Mouse (Mus musculus): ENCODE results near the gene Hspa1b.

DNA sequence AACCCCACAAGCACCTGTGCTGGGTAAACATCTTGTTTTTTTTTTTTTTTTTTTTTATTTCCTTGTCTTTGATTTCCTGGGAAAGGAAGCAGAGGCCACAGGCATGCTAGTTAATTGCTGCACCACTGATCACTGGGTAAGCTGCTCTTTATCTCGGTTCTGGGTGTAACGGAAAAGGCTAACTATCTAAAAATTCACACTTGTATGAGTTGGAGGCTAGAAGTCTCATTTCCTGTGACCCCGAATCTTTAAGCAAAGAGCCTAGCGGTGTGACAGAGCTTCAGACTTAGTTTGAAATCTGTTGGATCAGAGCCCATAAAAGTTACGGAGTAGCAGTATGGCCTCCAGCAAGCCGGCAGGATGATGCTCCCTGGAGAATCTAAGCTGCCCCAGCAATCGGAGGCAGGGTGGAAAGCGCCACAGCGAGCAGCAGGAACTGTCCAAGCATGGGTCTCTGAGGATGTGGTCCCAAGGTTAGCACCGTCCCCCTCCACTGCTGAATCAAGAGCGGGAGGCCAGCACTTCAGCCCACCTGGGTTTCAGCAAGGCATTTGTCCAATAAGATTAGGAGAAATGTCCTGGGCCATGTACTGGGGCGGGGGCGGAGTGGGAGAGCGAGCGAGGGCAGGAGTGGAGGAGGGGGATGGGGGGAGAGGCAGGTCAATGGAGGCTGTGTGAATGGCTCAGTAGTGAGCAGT lies 17.5 kb downstream of the Hspa1b start:
- TF ChIP-seq CTCF (IDR thresholded peaks at IDR 0.05; ENCODE audit: low read depth), result no peak
- no peak for TF ChIP-seq EP300 (IDR thresholded peaks at IDR 0.05; ENCODE audit: low read depth)
